27 mouse cellular contexts compared by ENCODE assay signal in the genomic region with DNA sequence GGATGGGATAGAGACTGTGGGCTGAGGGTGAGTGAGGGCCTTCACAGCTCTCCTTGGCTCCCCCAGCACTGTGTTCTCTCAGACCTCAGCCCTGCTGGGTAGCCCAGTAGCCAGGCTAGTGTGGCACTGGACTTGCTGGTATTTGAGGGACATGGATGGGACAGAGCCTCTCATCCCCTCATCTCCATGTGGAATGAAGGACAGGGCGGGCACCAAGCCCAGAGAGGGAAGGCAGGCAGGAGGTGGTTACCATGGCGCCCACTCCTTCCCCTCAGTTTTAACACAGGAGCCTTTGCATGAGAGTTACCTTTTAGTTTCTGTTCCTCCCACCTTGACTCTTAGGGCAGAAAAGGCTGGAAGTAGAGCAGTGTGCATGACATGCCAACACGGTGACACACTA. TPM values are rescaled to one million over a fixed set of nuclear protein-coding genes. Genes with fewer than 3 reads are reported as not detected.
DNase-seq lines count a peak whose midpoint lies in the region; ATAC-seq and TF ChIP-seq lines count a peak whose summit lies in the region.
"Had no signal": no experiment of that assay in that cellular context is flagged by ENCODE, and none has a peak within 500 bp of the region (broad histone marks: within the 10 kb centered on the region; RNA-seq: fewer than 3 reads in every experiment).

No protein-coding gene starts in this region.

- no peaks in the 10 kb centered on the region for H3K27me3 ChIP-seq in hindbrain, postnatal 0 days (ENCODE audit: insufficient read depth, low read length)
- no peaks in the 10 kb centered on the region for H3K27me3 ChIP-seq in hindbrain, embryonic 14.5 days (ENCODE audit: control insufficient read depth, insufficient read depth, low read length)
- no peaks in the 10 kb centered on the region for H3K27me3 ChIP-seq in embryonic facial prominence, embryonic 10.5 days (replicated peaks; ENCODE audit: low read depth, poor library complexity, severe bottlenecking)
- H3K27me3 ChIP-seq in stomach, postnatal 0 days (ENCODE audit: control insufficient read depth, insufficient read depth, low read length): no peaks in the 10 kb centered on the region
- H3K27me3 ChIP-seq: embryonic facial prominence, embryonic 15.5 days; forebrain, embryonic 13.5 days; heart, embryonic 15.5 days; hindbrain, embryonic 12.5 days; limb, embryonic 12.5 days; liver, embryonic 15.5 days; lung, embryonic 15.5 days; stomach, embryonic 15.5 days had no signal

- no peak overlapping the region for H3K27ac ChIP-seq in hindbrain, postnatal 0 days
- no peak overlapping the region for H3K27ac ChIP-seq in hindbrain, embryonic 14.5 days
- H3K27ac ChIP-seq in embryonic facial prominence, embryonic 10.5 days (replicated peaks): 0 out of 2 replicates have a peak overlapping the region, but pooled peaks have one; percentile 32
- no peak overlapping the region for H3K27ac ChIP-seq in stomach, postnatal 0 days (replicated peaks)
- H3K27ac ChIP-seq: embryonic facial prominence, embryonic 15.5 days; forebrain, embryonic 13.5 days; heart, embryonic 15.5 days; hindbrain, embryonic 12.5 days; limb, embryonic 12.5 days; stomach, embryonic 15.5 days had no signal

- H3K4me2 ChIP-seq in hindbrain, postnatal 0 days (ENCODE audit: low read depth, low read length): no peak overlapping the region
- H3K4me2 ChIP-seq in hindbrain, embryonic 14.5 days (replicated peaks): no peak overlapping the region
- no peak overlapping the region for H3K4me2 ChIP-seq in stomach, postnatal 0 days (replicated peaks; ENCODE audit: low read depth)
- H3K4me2 ChIP-seq: embryonic facial prominence, embryonic 15.5 days; forebrain, embryonic 13.5 days; heart, embryonic 15.5 days; hindbrain, embryonic 12.5 days; limb, embryonic 12.5 days; liver, embryonic 15.5 days; lung, embryonic 15.5 days; stomach, embryonic 15.5 days had no signal

- no peaks in the 10 kb centered on the region for H3K36me3 ChIP-seq in hindbrain, postnatal 0 days (ENCODE audit: insufficient read depth, low read length)
- H3K36me3 ChIP-seq in hindbrain, embryonic 14.5 days (replicated peaks; ENCODE audit: control insufficient read depth, insufficient read depth): no peaks in the 10 kb centered on the region
- H3K36me3 ChIP-seq in embryonic facial prominence, embryonic 10.5 days (replicated peaks): peaks cover 15% of the 10 kb centered on the region; the same call in 1 of the 2 replicates
- peaks cover 18% of the 10 kb centered on the region for H3K36me3 ChIP-seq in stomach, postnatal 0 days (ENCODE audit: control insufficient read depth, insufficient read depth, low read length)
- H3K36me3 ChIP-seq: hindbrain, embryonic 12.5 days; stomach, embryonic 15.5 days had no signal

- TF ChIP-seq CTCF in hindbrain, postnatal 0 days (IDR thresholded peaks at IDR 0.05; ENCODE audit: low read depth): no peak
- no peak for TF ChIP-seq CTCF in stomach, postnatal 0 days (IDR thresholded peaks at IDR 0.05; ENCODE audit: low read depth)

- no peak overlapping the region for H3K9ac ChIP-seq in hindbrain, postnatal 0 days (replicated peaks; ENCODE audit: low read length)
- H3K9ac ChIP-seq in hindbrain, embryonic 14.5 days: no peak overlapping the region
- no peak overlapping the region for H3K9ac ChIP-seq in stomach, postnatal 0 days (ENCODE audit: low read length)
- H3K9ac ChIP-seq: embryonic facial prominence, embryonic 15.5 days; forebrain, embryonic 13.5 days; heart, embryonic 15.5 days; hindbrain, embryonic 12.5 days; limb, embryonic 12.5 days; lung, embryonic 15.5 days; stomach, embryonic 15.5 days had no signal

- 0 out of 2 replicates have a peak, but pooled peaks have one; percentile 2 for ATAC-seq in hindbrain, postnatal 0 days
- no peak for ATAC-seq in hindbrain, embryonic 14.5 days (ENCODE audit: low FRiP score)
- no peak for ATAC-seq in stomach, postnatal 0 days (ENCODE audit: low FRiP score, low TSS enrichment)
- ATAC-seq: forebrain, embryonic 13.5 days; intestine, postnatal 0 days had no signal

- WGBS in hindbrain, postnatal 0 days: 65% methylated on average over 3 of the region's 3 CpGs
- WGBS in hindbrain, embryonic 14.5 days: 78% methylated on average over 3 of the region's 3 CpGs
- 85% methylated on average over 3 of the region's 3 CpGs for WGBS in embryonic facial prominence, embryonic 10.5 days
- WGBS in stomach, postnatal 0 days: 93% methylated on average over 3 of the region's 3 CpGs

- no peak overlapping the region for H3K4me3 ChIP-seq in hindbrain, postnatal 0 days (ENCODE audit: low read length)
- no peak overlapping the region for H3K4me3 ChIP-seq in hindbrain, embryonic 14.5 days (replicated peaks; ENCODE audit: low read length)
- no peak overlapping the region for H3K4me3 ChIP-seq in embryonic facial prominence, embryonic 10.5 days
- H3K4me3 ChIP-seq in stomach, postnatal 0 days (ENCODE audit: low read depth, low read length): no peak overlapping the region
- H3K4me3 ChIP-seq: embryonic facial prominence, embryonic 15.5 days; forebrain, embryonic 13.5 days; heart, embryonic 10.5 days; heart, embryonic 15.5 days; hindbrain, embryonic 12.5 days; limb, embryonic 12.5 days; liver, embryonic 15.5 days; lung, embryonic 15.5 days; midbrain, embryonic 10.5 days; stomach, embryonic 15.5 days had no signal

- H3K9me3 ChIP-seq in hindbrain, postnatal 0 days (ENCODE audit: low read length): no peaks in the 10 kb centered on the region
- no peaks in the 10 kb centered on the region for H3K9me3 ChIP-seq in hindbrain, embryonic 14.5 days (ENCODE audit: control insufficient read depth, low read length)
- H3K9me3 ChIP-seq in embryonic facial prominence, embryonic 10.5 days: no peaks in the 10 kb centered on the region
- no peaks in the 10 kb centered on the region for H3K9me3 ChIP-seq in stomach, postnatal 0 days (ENCODE audit: control insufficient read depth, low read length)
- H3K9me3 ChIP-seq: embryonic facial prominence, embryonic 15.5 days; forebrain, embryonic 13.5 days; G1E; heart, embryonic 10.5 days; heart, embryonic 15.5 days; hindbrain, embryonic 12.5 days; limb, embryonic 12.5 days; liver, embryonic 15.5 days; lung, embryonic 15.5 days; midbrain, embryonic 10.5 days; stomach, embryonic 15.5 days had no signal

- no peaks in the 10 kb centered on the region for H3K4me1 ChIP-seq in hindbrain, postnatal 0 days (ENCODE audit: insufficient read depth, low read length)
- H3K4me1 ChIP-seq in hindbrain, embryonic 14.5 days (replicated peaks; ENCODE audit: control insufficient read depth, insufficient read depth, low read length): no peaks in the 10 kb centered on the region
- peaks cover 24% of the 10 kb centered on the region for H3K4me1 ChIP-seq in embryonic facial prominence, embryonic 10.5 days
- H3K4me1 ChIP-seq in stomach, postnatal 0 days (replicated peaks; ENCODE audit: control insufficient read depth, insufficient read depth): no peaks in the 10 kb centered on the region
- H3K4me1 ChIP-seq: forebrain, embryonic 13.5 days had no signal

- no peak for TF ChIP-seq EP300 in stomach, postnatal 0 days (optimal IDR thresholded peaks at IDR 0.05)

- no peak for DNase-seq in hindbrain, postnatal 0 days (ENCODE audit: low spot score)
- DNase-seq in hindbrain, embryonic 14.5 days (ENCODE audit: low spot score): no peak
- DNase-seq in right cerebral cortex, postnatal 10 days (ENCODE audit: low spot score in 2 of 2): peak; percentile 46 to 58
- no peak for DNase-seq in right cerebral cortex, postnatal 25 days
- no peak for DNase-seq in embryonic facial prominence, embryonic 10.5 days (ENCODE audit: low spot score)
- DNase-seq in stomach, postnatal 0 days (ENCODE audit: low spot score): no peak
- no peak for DNase-seq in kidney, postnatal 25 days
- DNase-seq: cerebellum, adult 8-10 months; cerebellum, postnatal 36 days; embryo, embryonic 11 days; gastrocnemius, postnatal 14 days; kidney, adult 9 months; kidney, postnatal 10 days; thymus, postnatal 25 days had no signal

RNA-seq across cellular contexts. Expression of gene Calml4, which starts 9.2 kb away (rescaled TPM):
- total RNA-seq in hindbrain, postnatal 0 days (2014; rRNA removed): 1.7 and 3.1 TPM in 2 replicates
- 20.5 and 22.4 TPM in 2 replicates for polyA plus RNA-seq in hindbrain, postnatal 0 days (2015; fragmentation: Nextera tagmentation; extraction: Ambion mirVana)
- polyA plus RNA-seq in hindbrain, embryonic 14.5 days (2014; fragmentation: Nextera tagmentation; extraction: Ambion mirVana): 16.7 and 32.8 TPM in 2 replicates
- 0.36 and 0.67 TPM in 2 replicates for polyA plus RNA-seq in embryonic facial prominence, embryonic 10.5 days (2016; fragmentation: Nextera tagmentation; extraction: Ambion mirVana)
- 21.6 and 24.6 TPM in 2 replicates for polyA plus RNA-seq in stomach, postnatal 0 days (2015; fragmentation: Nextera tagmentation; extraction: Ambion mirVana)
- total RNA-seq: neutrophil, adult 5-6 weeks had no signal

RNA-seq across cellular contexts. Expression of gene Cln6, which starts 10.1 kb away (rescaled TPM):
- 31.7 and 41.6 TPM in 2 replicates for total RNA-seq in hindbrain, postnatal 0 days (2014; rRNA removed)
- 9.5 and 10.4 TPM in 2 replicates for polyA plus RNA-seq in hindbrain, postnatal 0 days (2015; fragmentation: Nextera tagmentation; extraction: Ambion mirVana)
- polyA plus RNA-seq in hindbrain, embryonic 14.5 days (2014; fragmentation: Nextera tagmentation; extraction: Ambion mirVana): 5.4 and 7.1 TPM in 2 replicates
- polyA plus RNA-seq in embryonic facial prominence, embryonic 10.5 days (2016; fragmentation: Nextera tagmentation; extraction: Ambion mirVana): 11.2 and 12.1 TPM in 2 replicates
- 16.2 and 17.4 TPM in 2 replicates for polyA plus RNA-seq in stomach, postnatal 0 days (2015; fragmentation: Nextera tagmentation; extraction: Ambion mirVana)

RNA-seq across cellular contexts. Expression of gene Fem1b, which starts 36.9 kb away (rescaled TPM):
- total RNA-seq in hindbrain, postnatal 0 days (2014; rRNA removed): 163 and 171 TPM in 2 replicates
- 29.1 and 33.2 TPM in 2 replicates for polyA plus RNA-seq in hindbrain, postnatal 0 days (2015; fragmentation: Nextera tagmentation; extraction: Ambion mirVana)
- polyA plus RNA-seq in hindbrain, embryonic 14.5 days (2014; fragmentation: Nextera tagmentation; extraction: Ambion mirVana): 86.6 and 101 TPM in 2 replicates
- polyA plus RNA-seq in embryonic facial prominence, embryonic 10.5 days (2016; fragmentation: Nextera tagmentation; extraction: Ambion mirVana): 30.2 and 30.3 TPM in 2 replicates
- 6.6 and 6.8 TPM in 2 replicates for polyA plus RNA-seq in stomach, postnatal 0 days (2015; fragmentation: Nextera tagmentation; extraction: Ambion mirVana)

Comparison
In these comparisons a context has a peak if more than half of its experiments do, and no peak if none do; other contexts are left out.
1. DNase-seq: peak in right cerebral cortex, postnatal 10 days (2 of 2); none in hindbrain, postnatal 0 days (single experiment), hindbrain, embryonic 14.5 days (single experiment), right cerebral cortex, postnatal 25 days (single experiment), embryonic facial prominence, embryonic 10.5 days (single experiment), stomach, postnatal 0 days (single experiment) and kidney, postnatal 25 days (0 of 2).
2. RNA of gene Calml4, which starts 9.2 kb away (polyA plus RNA-seq): 16.7 to 32.8 TPM in hindbrain, embryonic 14.5 days, 21.6 to 24.6 TPM in stomach, postnatal 0 days and 20.5 to 22.4 TPM in hindbrain, postnatal 0 days; 0.36 to 0.67 TPM in embryonic facial prominence, embryonic 10.5 days; every median in the first group is over 10 times any median in the second.